Mouse (Mus musculus) c-Kit-positive CD71-positive TER-119-positive erythroid progenitor cells, embryonic 14.5 days (primary cell): Measurements from ENCODE around the gene Ccdc93.
A peak's percentile ranks its signal among the peaks of the same experiment; 100 is the strongest.

ENCODE experiments used
- DNase-seq: peaks from one replicate; pipeline ENCODE4 v3.0.0-alpha.2; 2013; ENCODE audit warnings: low spot score

Gene Ccdc93

GRCm38 (mm10) chr1:121430938-121431928 lies at the start of gene Ccdc93:
Gene Ccdc93 (plus strand): TSS chr1:121431049.
- peak; percentile 95 for DNase-seq

DNA sequence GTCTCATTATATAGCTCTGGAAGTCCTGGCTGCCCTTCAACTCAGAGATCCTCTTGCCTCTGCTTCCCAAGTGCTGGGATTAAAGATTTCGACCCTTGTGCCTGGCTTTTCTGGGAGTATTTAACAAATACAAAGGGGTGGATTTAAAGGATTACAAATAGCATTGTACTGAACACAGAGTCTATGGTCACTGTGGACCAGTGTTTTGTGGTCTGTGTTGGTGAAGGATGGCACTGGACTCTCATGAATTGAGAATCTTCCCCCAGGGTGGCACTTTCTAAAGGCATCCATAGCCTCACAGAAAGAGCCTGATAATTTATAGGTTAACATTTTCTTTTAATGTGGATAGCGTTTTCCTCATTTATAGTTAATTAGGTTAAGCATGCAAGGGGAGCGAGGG lies 49.3 kb upstream of the Ccdc93 start:
- DNase-seq = no peak

DNA sequence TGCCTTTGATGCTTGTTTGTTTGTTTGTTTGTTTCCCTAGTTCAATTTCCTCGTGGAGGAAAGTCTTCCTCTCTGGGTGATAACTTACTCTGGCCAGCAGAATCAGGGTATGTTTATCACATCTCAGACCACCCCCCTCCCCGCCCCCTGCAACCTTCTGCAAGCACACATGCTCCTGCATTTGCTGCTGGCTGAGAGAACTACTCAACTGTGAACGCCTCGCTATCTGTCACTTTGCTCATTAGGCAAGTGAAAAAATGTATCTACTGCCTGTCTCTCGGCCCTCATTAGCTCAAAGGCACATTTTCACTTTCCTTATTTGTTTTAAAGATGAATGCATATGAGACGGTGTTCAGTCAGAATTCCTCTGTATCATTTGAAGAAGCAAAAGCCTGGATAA lies 42.5 kb upstream of the Ccdc93 start:
- no peak for DNase-seq

DNA sequence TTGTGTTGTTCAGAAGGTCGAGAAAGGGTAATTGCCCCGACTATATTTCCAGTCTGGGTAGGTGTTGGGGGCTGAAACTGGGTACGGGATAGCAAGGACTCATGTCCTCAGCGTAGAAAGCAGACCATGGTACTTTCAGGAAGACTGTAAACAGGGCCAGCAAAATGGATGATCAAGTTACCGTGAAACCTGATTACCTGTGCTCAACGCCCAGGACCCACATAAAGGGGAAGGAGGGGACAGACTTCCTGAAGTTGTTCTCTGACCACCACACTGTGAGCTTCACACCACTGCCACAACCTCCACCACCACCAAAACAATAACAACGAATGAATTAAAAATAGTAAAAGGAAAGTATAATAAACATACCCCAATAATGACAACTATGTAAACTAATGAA lies 42.1 kb upstream of the Ccdc93 start:
- no peak for DNase-seq

GRCm38 (mm10) chr1:121389574-121389973 lies 41.3 kb upstream of the Ccdc93 start:
- peak; percentile 3 for DNase-seq

- DNase-seq = no peak
Observed at GRCm38 (mm10) chr1:121390003-121390402, 40.8 kb upstream of the Ccdc93 start.

GRCm38 (mm10) chr1:121390421-121390820 lies 40.4 kb upstream of the Ccdc93 start:
- DNase-seq = no peak

GRCm38 (mm10) chr1:121390855-121391254 lies 40.0 kb upstream of the Ccdc93 start:
- DNase-seq = no peak

- no peak for DNase-seq
Observed at GRCm38 (mm10) chr1:121393117-121393516, 37.7 kb upstream of the Ccdc93 start.

GRCm38 (mm10) chr1:121394764-121395163 lies 36.1 kb upstream of the Ccdc93 start:
- no peak for DNase-seq

DNA sequence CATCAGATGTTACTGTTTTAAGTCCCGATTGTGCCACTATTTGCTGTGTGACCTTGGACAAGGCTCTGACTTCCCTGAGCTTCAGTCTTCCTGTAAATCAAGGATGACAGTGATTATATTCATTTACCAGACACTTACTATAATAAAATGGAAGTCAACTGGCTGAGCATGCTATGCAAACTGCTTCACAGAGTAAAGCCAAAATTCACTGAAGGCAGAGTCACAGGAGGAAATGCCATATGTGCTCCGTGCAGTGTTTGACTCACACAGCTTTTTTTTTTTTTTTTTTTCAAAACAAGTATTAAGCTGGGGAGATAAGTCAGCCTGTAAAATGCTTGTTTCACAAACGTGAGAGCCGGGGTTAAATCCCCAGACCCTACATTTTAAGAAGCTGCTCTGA lies 34.3 kb upstream of the Ccdc93 start:
- DNase-seq = no peak

DNA sequence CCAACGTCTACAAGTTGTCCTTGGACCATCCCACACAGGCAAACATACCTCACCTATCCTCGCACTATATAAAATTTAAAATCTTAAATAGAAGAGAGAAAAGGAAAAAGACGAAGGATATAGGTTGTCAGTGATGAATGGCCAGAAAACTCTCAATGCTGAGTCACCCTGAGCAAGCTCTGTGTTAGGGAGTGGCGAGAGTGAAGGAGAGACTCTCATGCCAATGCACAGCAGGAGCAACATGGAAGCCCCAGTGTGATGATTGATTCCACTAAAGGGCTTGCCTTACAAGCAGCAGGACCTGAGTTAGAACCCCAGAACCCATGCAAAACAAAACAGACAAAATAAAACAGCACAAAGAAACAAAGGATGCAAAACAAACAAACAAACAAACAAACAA lies 32.6 kb upstream of the Ccdc93 start:
- no peak for DNase-seq

GRCm38 (mm10) chr1:121398986-121399881 lies 31.6 kb upstream of the Ccdc93 start:
- no peak for DNase-seq

- no peak for DNase-seq
Observed at GRCm38 (mm10) chr1:121400243-121400642, 30.6 kb upstream of the Ccdc93 start.

- no peak for DNase-seq
Observed at GRCm38 (mm10) chr1:121419084-121419483, 11.8 kb upstream of the Ccdc93 start.

GRCm38 (mm10) chr1:121419569-121420265 lies 11.1 kb upstream of the Ccdc93 start:
- no peak for DNase-seq

DNA sequence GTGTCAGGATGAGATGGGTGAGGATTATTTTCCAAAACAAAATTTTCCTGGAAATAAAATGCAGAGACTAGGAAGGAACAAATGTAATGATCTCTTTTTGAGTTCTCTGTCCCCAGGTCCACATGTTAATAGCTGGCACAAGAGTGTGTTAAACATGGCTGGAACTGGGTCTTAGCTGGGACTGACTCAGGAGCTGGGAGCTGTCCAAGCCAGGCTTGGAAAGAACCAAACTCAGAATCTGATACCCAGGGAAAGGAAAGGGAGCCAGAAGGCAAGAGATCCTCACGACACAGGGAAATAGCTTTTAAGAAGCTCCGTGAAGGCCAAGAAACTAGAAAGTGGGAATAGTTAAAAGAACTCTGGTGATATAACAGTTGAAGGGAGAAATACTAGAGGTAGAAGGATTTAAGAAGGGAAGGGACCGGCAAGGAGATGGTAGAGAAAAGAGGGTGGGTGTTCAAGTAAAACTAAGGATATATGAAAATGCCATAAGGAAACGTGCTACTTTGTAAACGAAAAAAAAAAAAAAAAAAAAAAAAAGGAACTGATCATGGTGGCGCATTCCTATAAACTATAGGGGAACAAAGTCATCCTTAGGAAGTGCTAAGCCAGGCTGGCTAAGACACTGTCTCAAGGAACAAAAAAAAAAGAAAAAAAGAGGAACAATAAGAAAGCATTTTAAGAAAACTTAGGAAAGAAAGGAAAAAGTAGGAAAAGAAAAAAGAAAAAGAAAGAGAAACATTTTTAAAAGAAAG lies 489 bp upstream of the Ccdc93 start:
- DNase-seq = no peak

DNA sequence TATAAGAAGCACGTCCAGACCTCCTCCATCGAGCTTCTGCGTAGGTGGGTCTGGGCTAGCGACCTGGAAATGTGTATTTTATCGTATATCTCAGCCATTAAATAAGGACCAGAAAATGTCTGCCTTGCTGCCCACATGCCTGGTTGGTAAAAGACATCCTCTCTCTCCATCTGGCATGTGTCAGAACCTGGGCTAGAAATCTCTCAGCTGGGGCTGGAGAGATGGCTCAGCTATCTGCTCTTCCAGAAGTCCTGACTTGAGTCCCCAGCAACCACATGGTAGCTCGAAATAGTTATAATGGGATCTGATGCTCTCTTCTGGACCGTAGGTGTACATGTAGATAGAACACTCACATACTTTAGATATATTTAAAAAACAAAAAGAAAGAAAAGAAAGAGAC lies 5.1 kb downstream of the Ccdc93 start:
- no peak for DNase-seq

- DNase-seq = peak; percentile 40
Observed at GRCm38 (mm10) chr1:121440535-121441381, 9.9 kb downstream of the Ccdc93 start.

GRCm38 (mm10) chr1:121444147-121444546 lies 13.3 kb downstream of the Ccdc93 start:
- no peak for DNase-seq
